8 mouse cellular contexts compared by ENCODE assay signal in the genomic region with DNA sequence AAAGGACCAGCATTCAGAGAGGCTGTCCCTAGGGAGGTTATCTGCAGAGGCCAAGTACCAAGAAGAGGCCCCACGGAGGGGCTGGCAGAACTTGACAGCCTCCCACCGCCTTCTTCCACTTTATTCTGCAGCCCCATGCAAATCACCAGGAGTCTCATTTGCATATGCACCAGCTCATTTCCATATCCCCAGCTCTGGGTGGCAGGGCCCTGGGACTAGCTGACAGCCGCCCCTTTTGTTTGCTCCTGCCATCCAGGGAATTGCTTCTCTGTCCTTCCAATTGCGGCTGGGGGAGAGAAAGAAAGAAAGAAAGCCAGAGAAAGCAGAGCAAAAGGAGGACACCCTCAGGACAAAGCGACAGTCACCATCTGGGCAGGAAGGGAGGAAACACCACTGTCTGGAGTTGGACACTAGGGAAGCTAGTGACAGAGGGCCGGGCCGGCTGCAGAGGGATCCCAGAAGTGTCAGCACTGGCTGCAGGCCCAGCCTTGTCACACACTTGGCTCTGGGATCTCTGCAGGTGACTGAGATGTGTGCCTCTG.
DNase-seq lines count a peak whose midpoint lies in the region; ATAC-seq and TF ChIP-seq lines count a peak whose summit lies in the region.

No protein-coding gene starts in this region.

- no peaks in the 10 kb centered on the region for H3K9me3 ChIP-seq in midbrain, embryonic 11.5 days (ENCODE audit: control insufficient read depth, low read length)

- DNase-seq in kidney, adult 2 months, result peak; percentile 9
- DNase-seq in kidney, adult 18-20 months, result no peak
- peak; percentile 45 to 53 for DNase-seq in heart, postnatal 10 days
- peak; percentile 91 for DNase-seq in midbrain, embryonic 11.5 days (ENCODE audit: low spot score, missing footprints)
- no peak for DNase-seq in left cerebral cortex, adult 18-20 months (ENCODE audit: low spot score in 2 of 2)
- DNase-seq in cerebellum, adult 2 months, result no peak
- no peak for DNase-seq in layer of hippocampus, adult 8-10 months (ENCODE audit: low spot score in 2 of 2)

- H3K4me2 ChIP-seq in midbrain, embryonic 11.5 days, result 0 out of 2 replicates have a peak overlapping the region, but pooled peaks have one; percentile 6

- no peak overlapping the region for H3K4me3 ChIP-seq in kidney, adult 2 months (ENCODE audit: insufficient read depth, low read depth, low read length)
- H3K4me3 ChIP-seq in midbrain, embryonic 11.5 days (ENCODE audit: low read depth, low read length), result no peak overlapping the region
- no peak overlapping the region for H3K4me3 ChIP-seq in cerebellum, adult 2 months (replicated peaks; ENCODE audit: insufficient read depth, low read depth, low read length)

- H3K4me1 ChIP-seq in kidney, adult 2 months (ENCODE audit: control insufficient read depth, insufficient read depth, low read length), result no peaks in the 10 kb centered on the region
- H3K4me1 ChIP-seq in midbrain, embryonic 11.5 days (ENCODE audit: control insufficient read depth, insufficient read depth, low read length), result peaks cover 17% of the 10 kb centered on the region
- H3K4me1 ChIP-seq in cerebellum, adult 2 months (ENCODE audit: control insufficient read depth, insufficient read depth, low read length), result no peaks in the 10 kb centered on the region

- WGBS in kidney, adult 2 months, result 48% methylated on average over 7 of the region's 7 CpGs
- WGBS in midbrain, embryonic 11.5 days, result 9% methylated on average over 7 of the region's 7 CpGs
- 31% methylated on average over 7 of the region's 7 CpGs for WGBS in cerebellum, adult 2 months

- intact Hi-C loops in heart, postnatal 10 days (cut with DNase I), result no loop called here

- H3K9ac ChIP-seq in midbrain, embryonic 11.5 days (ENCODE audit: low read length), result peak overlapping the region; percentile 0; the same call in 1 of the 2 replicates

- no peaks in the 10 kb centered on the region for H3K27me3 ChIP-seq in kidney, adult 2 months (replicated peaks; ENCODE audit: control insufficient read depth, insufficient read depth, low read length)
- H3K27me3 ChIP-seq in midbrain, embryonic 11.5 days (ENCODE audit: control insufficient read depth, insufficient read depth, low read length), result no peaks in the 10 kb centered on the region
- H3K27me3 ChIP-seq in cerebellum, adult 2 months (ENCODE audit: control insufficient read depth, insufficient read depth, low read length), result no peaks in the 10 kb centered on the region

- no peak overlapping the region for H3K27ac ChIP-seq in kidney, adult 2 months (ENCODE audit: insufficient read depth, low read depth, low read length)
- H3K27ac ChIP-seq in midbrain, embryonic 11.5 days (ENCODE audit: low read depth, low read length), result peak overlapping the region; percentile 88
- no peak overlapping the region for H3K27ac ChIP-seq in cerebellum, adult 2 months (ENCODE audit: insufficient read depth, low read length)

- TF ChIP-seq CTCF in kidney, adult 2 months (conservative IDR thresholded peaks at IDR 0.05; ENCODE audit: insufficient read depth, insufficient read length, low read depth, low read length), result no peak
- TF ChIP-seq CTCF in cerebellum, adult 2 months (IDR thresholded peaks at IDR 0.05; ENCODE audit: borderline replicate concordance, insufficient read depth, low read depth, low read length), result no peak

- TF ChIP-seq POLR2A in kidney, adult 2 months (IDR thresholded peaks at IDR 0.05; ENCODE audit: low read depth, low read length), result no peak
- TF ChIP-seq POLR2A in cerebellum, adult 2 months (IDR thresholded peaks at IDR 0.05; ENCODE audit: borderline replicate concordance, insufficient read depth, low read length), result no peak

- no peaks in the 10 kb centered on the region for H3K36me3 ChIP-seq in kidney, adult 2 months (ENCODE audit: control insufficient read depth, insufficient read depth, low read length)
- no peaks in the 10 kb centered on the region for H3K36me3 ChIP-seq in midbrain, embryonic 11.5 days (ENCODE audit: control insufficient read depth, insufficient read depth, low read length)

- peak; percentile 42; the same call in 1 of the 2 replicates for ATAC-seq in common myeloid progenitor, adult 5-6 weeks (replicated peaks; ENCODE audit: low read depth, poor library complexity, severe bottlenecking)
- ATAC-seq in midbrain, embryonic 11.5 days (ENCODE audit: low FRiP score), result peak; percentile 87

Comparison
In these comparisons a context has a peak if more than half of its experiments do, and no peak if none do; other contexts are left out.
1. DNase-seq: peak in kidney, adult 2 months (single experiment), heart, postnatal 10 days (2 of 2) and midbrain, embryonic 11.5 days (single experiment); none in kidney, adult 18-20 months (single experiment), left cerebral cortex, adult 18-20 months (0 of 2), cerebellum, adult 2 months (0 of 2) and layer of hippocampus, adult 8-10 months (0 of 2).